In the genomic region with DNA sequence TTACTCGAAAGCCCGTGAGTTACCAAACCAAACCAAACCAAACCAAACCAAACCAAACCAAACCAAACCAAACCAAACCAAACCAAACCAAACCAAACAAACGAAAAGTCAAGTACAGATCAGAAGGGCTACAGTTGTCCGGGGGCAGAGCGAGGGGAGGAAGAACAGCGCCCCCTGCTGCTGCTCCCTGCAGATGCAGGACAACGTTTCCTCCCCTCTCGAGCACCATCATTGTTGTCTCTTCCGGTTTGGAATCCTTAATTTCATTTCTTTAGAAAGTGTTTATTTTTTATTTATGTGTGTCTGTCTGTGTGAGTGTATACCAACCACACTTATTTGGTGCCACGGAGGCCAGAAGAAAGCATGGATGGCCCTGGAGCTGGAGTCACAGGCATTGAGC, we compare ENCODE assay signal across 9 mouse cellular contexts. TPM values are rescaled to one million over a fixed set of nuclear protein-coding genes. Genes with fewer than 3 reads are reported as not detected.
A peak's percentile ranks its signal among the peaks of the same experiment; 100 is the strongest.
DNase-seq lines count a peak whose midpoint lies in the region; ATAC-seq and TF ChIP-seq lines count a peak whose summit lies in the region.
"Had no signal": no experiment of that assay in that cellular context is flagged by ENCODE, and none has a peak within 500 bp of the region (broad histone marks: within the 10 kb centered on the region; RNA-seq: fewer than 3 reads in every experiment).

No protein-coding gene starts in this region.

- no peak for TF ChIP-seq POLR2A in heart, adult 2 months (IDR thresholded peaks at IDR 0.05; ENCODE audit: insufficient read depth, low read depth, low read length)
- no peak for TF ChIP-seq POLR2A in spleen, adult 2 months (IDR thresholded peaks at IDR 0.05; ENCODE audit: low read depth, low read length)

- no peaks in the 10 kb centered on the region for H3K9me3 ChIP-seq in neural tube, embryonic 15.5 days (replicated peaks)
- H3K9me3 ChIP-seq: liver, embryonic 15.5 days had no signal

- no peak overlapping the region for H3K4me2 ChIP-seq in neural tube, embryonic 15.5 days
- H3K4me2 ChIP-seq: liver, embryonic 15.5 days had no signal

- TF ChIP-seq EP300 in heart, adult 2 months (IDR thresholded peaks at IDR 0.05; ENCODE audit: insufficient read depth, low read depth, low read length) = no peak

- ATAC-seq in neural tube, embryonic 15.5 days (ENCODE audit: low FRiP score) = no peak

- no peak for DNase-seq in heart, adult 2 months
- no peak for DNase-seq in heart, adult 9 months (ENCODE audit: low spot score in 2 of 2)
- DNase-seq in CD8-positive naive resting alpha-beta T cell, adult 2 months (ENCODE audit: low read depth in 2 of 2, low spot score in 2 of 2) = peak; percentile 3 to 14
- peak; percentile 13 for DNase-seq in c-Kit-positive CD71-positive TER-119-negative erythroid progenitor cells, embryonic 14.5 days (ENCODE audit: low read depth)
- DNase-seq in spleen, adult 2 months (ENCODE audit: low read depth in 1 of 2, low spot score in 2 of 2) = peak in 1 of 2 experiments; percentile 17
- DNase-seq in layer of hippocampus, adult 9-10 months (ENCODE audit: low spot score) = no peak
- DNase-seq in Muller cell, postnatal 12 days (ENCODE audit: inconsistent ontology term) = no peak

- peak; percentile 57 for TF ChIP-seq CTCF in heart, adult 2 months (IDR thresholded peaks at IDR 0.05)
- TF ChIP-seq CTCF in spleen, adult 2 months (IDR thresholded peaks at IDR 0.05; ENCODE audit: extremely low read depth, insufficient read depth, insufficient read length, insufficient replicate concordance) = peak; percentile 81

- H3K4me3 ChIP-seq in heart, adult 2 months = no peak overlapping the region
- H3K4me3 ChIP-seq in spleen, adult 2 months (ENCODE audit: extremely low read depth, insufficient read depth, insufficient read length) = no peak overlapping the region
- H3K4me3 ChIP-seq in neural tube, embryonic 15.5 days (replicated peaks) = no peak overlapping the region
- H3K4me3 ChIP-seq: liver, embryonic 15.5 days had no signal

- no peaks in the 10 kb centered on the region for H3K79me2 ChIP-seq in heart, adult 2 months (replicated peaks; ENCODE audit: control insufficient read depth, insufficient read depth, low read length)

- H3K36me3 ChIP-seq in heart, adult 2 months (ENCODE audit: control insufficient read depth, insufficient read depth, low read length) = no peaks in the 10 kb centered on the region
- H3K36me3 ChIP-seq in spleen, adult 2 months (ENCODE audit: control insufficient read depth, insufficient read depth, low read length) = no peaks in the 10 kb centered on the region
- H3K36me3 ChIP-seq in neural tube, embryonic 15.5 days = no peaks in the 10 kb centered on the region
- H3K36me3 ChIP-seq: liver, embryonic 15.5 days had no signal

- no peaks in the 10 kb centered on the region for H3K27me3 ChIP-seq in heart, adult 2 months (ENCODE audit: control insufficient read depth, insufficient read depth, low read length)
- H3K27me3 ChIP-seq in spleen, adult 2 months (ENCODE audit: control insufficient read depth, insufficient read depth, low read length) = no peaks in the 10 kb centered on the region
- H3K27me3 ChIP-seq in neural tube, embryonic 15.5 days (replicated peaks) = no peaks in the 10 kb centered on the region
- H3K27me3 ChIP-seq: liver, embryonic 15.5 days had no signal

- H3K27ac ChIP-seq in heart, adult 2 months = no peak overlapping the region
- H3K27ac ChIP-seq in spleen, adult 2 months (ENCODE audit: insufficient read depth, low read length) = no peak overlapping the region
- H3K27ac ChIP-seq in neural tube, embryonic 15.5 days (replicated peaks) = no peak overlapping the region
- H3K27ac ChIP-seq: liver, embryonic 15.5 days had no signal

- peaks cover 2% of the 10 kb centered on the region; the same call in 1 of the 2 replicates for H3K4me1 ChIP-seq in heart, adult 2 months (ENCODE audit: control insufficient read depth, insufficient read depth, low read length)
- H3K4me1 ChIP-seq in spleen, adult 2 months (ENCODE audit: control insufficient read depth, insufficient read depth, insufficient read length) = no peaks in the 10 kb centered on the region
- no peaks in the 10 kb centered on the region for H3K4me1 ChIP-seq in neural tube, embryonic 15.5 days
- H3K4me1 ChIP-seq: liver, embryonic 15.5 days had no signal

- intact Hi-C loops in heart, adult 2 months (cut with DNase I) = loop anchor here (10.0 kb wide), 1 partner anchor 1741 kb away; no protein-coding TSS in a partner anchor

- H3K9ac ChIP-seq in heart, adult 2 months (ENCODE audit: low read depth, low read length) = no peak overlapping the region
- H3K9ac ChIP-seq in neural tube, embryonic 15.5 days (replicated peaks) = no peak overlapping the region
- H3K9ac ChIP-seq: liver, embryonic 15.5 days had no signal

- 71% methylated on average over 10 of the region's 10 CpGs for WGBS in heart, adult 2 months
- WGBS in spleen, adult 2 months = 63% methylated on average over 10 of the region's 10 CpGs
- 72% methylated on average over 10 of the region's 10 CpGs for WGBS in neural tube, embryonic 15.5 days

RNA-seq across cellular contexts. Expression of a gene that starts 26.7 kb away (rescaled TPM):
- 10 to 100 TPM; 32.1 to 34.3 TPM for total RNA-seq in heart, adult 2 months (2021)
- polyA plus RNA-seq in heart, adult 2 months (2012; rRNA removed) = 22.7 and 25.6 TPM in 2 replicates
- 4.5 and 7.4 TPM in 2 replicates for polyA plus RNA-seq in spleen, adult 2 months (2012; rRNA removed)
- 133 and 160 TPM in 2 replicates for polyA plus RNA-seq in neural tube, embryonic 15.5 days (2015; fragmentation: Nextera tagmentation; extraction: Ambion mirVana)

Comparison
In these comparisons a context has a peak if more than half of its experiments do, and no peak if none do; other contexts are left out.
1. DNase-seq: peak in CD8-positive naive resting alpha-beta T cell, adult 2 months (2 of 2) and c-Kit-positive CD71-positive TER-119-negative erythroid progenitor cells, embryonic 14.5 days (single experiment); none in heart, adult 2 months (0 of 2), heart, adult 9 months (0 of 2), layer of hippocampus, adult 9-10 months (single experiment) and Muller cell, postnatal 12 days (single experiment).